Mouse (Mus musculus) hindbrain, embryonic 16.5 days (tissue): Measurements from ENCODE around the gene Meltf. TPM values are rescaled to one million over a fixed set of nuclear protein-coding genes. Genes with fewer than 3 reads are reported as not detected.

Experiments used
- ATAC-seq: fragments of 200-750 bp; cut with Nextera tagmentation; 2 replicates; pipeline ENCODE4 v1.8.0; 2017; ENCODE audit warnings: moderate TSS enrichment, moderate library complexity
- H3K27ac ChIP-seq: fragments of 300-500 bp; sonication (generic); 2 replicates; pipeline ENCODE4 v1.5.1; 2014; ENCODE audit warnings: low read depth, mild to moderate bottlenecking, control low read depth, low read length, moderate library complexity
- H3K27me3 ChIP-seq: fragments of 300-500 bp; sonication (generic); replicated peaks from 2 replicates; pipeline ENCODE4 v1.6.1; 2014; ENCODE audit warnings: low read length; ENCODE audit not compliant: control insufficient read depth, insufficient read depth
- H3K36me3 ChIP-seq: fragments of 300-500 bp; sonication (generic); 2 replicates; pipeline ENCODE4 v1.6.1; 2014; ENCODE audit warnings: mild to moderate bottlenecking, low read length, moderate library complexity, mixed read lengths; ENCODE audit not compliant: control insufficient read depth, insufficient read depth
- H3K4me1 ChIP-seq: fragments of 300-500 bp; sonication (generic); 2 replicates; pipeline ENCODE4 v1.6.1; 2014; ENCODE audit warnings: low read depth, low read length; ENCODE audit not compliant: control insufficient read depth, insufficient read depth
- H3K4me2 ChIP-seq: fragments of 300-500 bp; sonication (generic); 2 replicates; pipeline ENCODE4 v1.6.1; 2014; ENCODE audit warnings: mild to moderate bottlenecking, low read length, control low read depth, moderate library complexity
- H3K4me3 ChIP-seq: fragments of 300-500 bp; sonication (generic); 2 replicates; pipeline ENCODE4 v1.5.1; 2014; ENCODE audit warnings: mild to moderate bottlenecking, low read length, control low read depth, moderate library complexity
- H3K9ac ChIP-seq: fragments of 300-500 bp; sonication (generic); 2 replicates; pipeline ENCODE4 v1.6.1; 2014; ENCODE audit warnings: low read depth, mild to moderate bottlenecking, control low read depth, low read length, moderate library complexity
- H3K9me3 ChIP-seq: fragments of 300-500 bp; sonication (generic); 2 replicates; pipeline ENCODE4 v1.6.1; 2014; ENCODE audit warnings: mild to moderate bottlenecking, low read length, moderate library complexity; ENCODE audit not compliant: control insufficient read depth
- WGBS: fragments of 180-500 bp; shearing (Covaris S2); extraction: QIAGEN DNeasy Blood & Tissue Kit; methylation state at CpG from one replicate; pipeline ENCODE4 v1.1.7; 2014; 5-methylcytosine and 5-hydroxymethylcytosine counted together
- polyA plus RNA-seq: library from polyadenylated mRNA; unstranded; fragments of >200 nt; fragmentation: Nextera tagmentation; extraction: Ambion mirVana; gene quantifications from 2 replicates; pipeline ENCODE4 v1.2.1, GENCODE M21; 2015

Meltf gene
- polyA plus RNA-seq, 1 experiment from 2014 or later, result 0.29 TPM

DNA sequence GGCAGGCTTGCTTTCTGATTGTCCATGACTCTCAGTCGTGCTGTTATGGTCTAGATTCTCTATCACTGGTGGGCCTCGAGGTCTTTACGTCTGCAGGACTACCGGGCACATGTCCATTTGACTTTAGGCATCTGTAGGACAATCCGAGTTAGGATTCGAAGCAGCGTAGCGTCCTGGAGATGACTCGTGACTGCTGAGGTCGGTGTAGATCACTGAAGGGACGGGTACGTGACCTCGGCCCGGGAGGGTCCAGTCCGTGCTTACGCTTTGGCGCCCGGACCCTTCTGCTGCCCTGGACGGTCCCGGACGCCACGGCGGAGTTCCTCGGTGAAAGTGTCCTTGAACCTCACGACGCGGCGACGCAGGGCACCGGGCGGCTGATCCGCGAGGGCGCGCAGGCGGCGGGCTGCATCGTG, 69.3 kb downstream of the Meltf start:
- Histone ChIP-seq H3K36me3 (peaks cover 2% of the 10 kb centered on the region; the same call in 1 of the 2 replicates), H3K4me2 (peak overlapping the region; percentile 95), H3K27ac (peak overlapping the region; percentile 92), H3K27me3 (no peaks in the 10 kb centered on the region), H3K4me3 (peak overlapping the region; percentile 81), H3K4me1 (peaks cover 43% of the 10 kb centered on the region), H3K9ac (peak overlapping the region; percentile 89), H3K9me3 (no peaks in the 10 kb centered on the region)
- no peak for ATAC-seq
- under 1% methylated on average over 37 of the region's 38 CpGs for WGBS

- Histone ChIP-seq H3K9me3 (no peaks in the 10 kb centered on the region), H3K4me1 (peaks cover 43% of the 10 kb centered on the region), H3K27ac (peak within 1 kb of the TSS; percentile 92), H3K9ac (peak within 1 kb of the TSS; percentile 89), H3K27me3 (no peaks in the 10 kb centered on the region), H3K36me3 (peaks cover 2% of the 10 kb centered on the region; the same call in 1 of the 2 replicates), H3K4me2 (peak within 1 kb of the TSS; percentile 95), H3K4me3 (peak within 1 kb of the TSS; percentile 81)
- WGBS, result under 1% methylated on average over 55 of the region's 55 CpGs
- ATAC-seq, result peak; percentile 92
Measured at GRCm38 (mm10) chr16:31948345-31948774, 69.8 kb downstream of the Meltf start, which contains the start of the genes 0610012G03Rik and Ncbp2. 0610012G03Rik (minus strand) TSS chr16:31948494. Ncbp2 (plus strand) TSS chr16:31948513.

Other genes starting within 250 kb of the Meltf start
- 12.7 and 13.4 TPM in 2 replicates for gene Dlg1, start 215.4 kb upstream of the Meltf start, polyA plus RNA-seq
- 4.1 and 5.2 TPM in 2 replicates for gene Pigz, start 55.0 kb downstream of the Meltf start, polyA plus RNA-seq
- 128 and 132 TPM in 2 replicates for gene 0610012G03Rik, start 69.7 kb downstream of the Meltf start, polyA plus RNA-seq
- 91.7 and 95.0 TPM in 2 replicates for gene Ncbp2, start 69.7 kb downstream of the Meltf start, polyA plus RNA-seq
- 13.1 and 16.2 TPM in 2 replicates for gene Senp5, start 124.5 kb downstream of the Meltf start, polyA plus RNA-seq
- 24.9 and 29.9 TPM in 2 replicates for gene Pak2, start 200.5 kb downstream of the Meltf start, polyA plus RNA-seq
- gene Pigx, start 220.9 kb downstream of the Meltf start, polyA plus RNA-seq, result 94.0 and 94.8 TPM in 2 replicates
- gene Cep19, start 221.0 kb downstream of the Meltf start, polyA plus RNA-seq, result 48.0 and 51.0 TPM in 2 replicates